ENCODE assay signal across 20 mouse cellular contexts in genomic region chr17:35810900-35811648, GRCm38 (mm10). TPM values are rescaled to one million over a fixed set of nuclear protein-coding genes. Genes with fewer than 3 reads are reported as not detected.
DNase-seq lines count a peak whose midpoint lies in the region; ATAC-seq and TF ChIP-seq lines count a peak whose summit lies in the region.
"Had no signal": no experiment of that assay in that cellular context is flagged by ENCODE, and none has a peak within 500 bp of the region (broad histone marks: within the 10 kb centered on the region; RNA-seq: fewer than 3 reads in every experiment).

No protein-coding gene starts in this region.

- no peaks in the 10 kb centered on the region for H3K79me2 ChIP-seq in heart, adult 2 months (replicated peaks; ENCODE audit: control insufficient read depth, insufficient read depth, low read length)

- H3K4me2 ChIP-seq in liver, embryonic 15.5 days = no peak overlapping the region
- H3K4me2 ChIP-seq in liver, embryonic 12.5 days = no peak overlapping the region
- H3K4me2 ChIP-seq in forebrain, embryonic 15.5 days (replicated peaks) = no peak overlapping the region
- H3K4me2 ChIP-seq: hindbrain, embryonic 14.5 days; kidney, embryonic 15.5 days; neural tube, embryonic 15.5 days had no signal

- no peak for TF ChIP-seq CTCF in heart, adult 2 months (IDR thresholded peaks at IDR 0.05)

- no peak overlapping the region for H3K9ac ChIP-seq in heart, adult 2 months (ENCODE audit: low read depth, low read length)
- no peak overlapping the region for H3K9ac ChIP-seq in liver, embryonic 15.5 days
- H3K9ac ChIP-seq in liver, embryonic 12.5 days = no peak overlapping the region
- H3K9ac ChIP-seq in forebrain, embryonic 15.5 days (replicated peaks) = no peak overlapping the region
- H3K9ac ChIP-seq: hindbrain, embryonic 14.5 days; kidney, embryonic 15.5 days; neural tube, embryonic 15.5 days had no signal

- peak overlapping the region; percentile 77 for H3K27ac ChIP-seq in heart, adult 2 months
- H3K27ac ChIP-seq in liver, embryonic 15.5 days (replicated peaks) = 0 out of 2 replicates have a peak overlapping the region, but pooled peaks have one; percentile 3
- no peak overlapping the region for H3K27ac ChIP-seq in liver, embryonic 12.5 days
- peak overlapping the region; percentile 45 for H3K27ac ChIP-seq in brown adipose tissue, adult 24 weeks (replicated peaks; ENCODE audit: low read depth, low read length)
- no peak overlapping the region for H3K27ac ChIP-seq in forebrain, embryonic 15.5 days (replicated peaks)
- H3K27ac ChIP-seq: hindbrain, embryonic 14.5 days; kidney, embryonic 15.5 days; neural tube, embryonic 15.5 days had no signal

- TF ChIP-seq EP300 in heart, adult 2 months (IDR thresholded peaks at IDR 0.05; ENCODE audit: insufficient read depth, low read depth, low read length) = no peak

- no peak overlapping the region for H3K4me3 ChIP-seq in heart, adult 2 months
- no peak overlapping the region for H3K4me3 ChIP-seq in liver, embryonic 15.5 days (replicated peaks)
- no peak overlapping the region for H3K4me3 ChIP-seq in liver, embryonic 12.5 days
- H3K4me3 ChIP-seq in brown adipose tissue, adult 24 weeks (ENCODE audit: insufficient read depth, low read depth, low read length) = no peak overlapping the region
- no peak overlapping the region for H3K4me3 ChIP-seq in forebrain, embryonic 15.5 days
- H3K4me3 ChIP-seq: kidney, embryonic 15.5 days; neural tube, embryonic 15.5 days had no signal

- no peaks in the 10 kb centered on the region for H3K9me3 ChIP-seq in liver, embryonic 15.5 days (replicated peaks)
- no peaks in the 10 kb centered on the region for H3K9me3 ChIP-seq in liver, embryonic 12.5 days (replicated peaks)
- no peaks in the 10 kb centered on the region for H3K9me3 ChIP-seq in forebrain, embryonic 15.5 days
- H3K9me3 ChIP-seq: kidney, embryonic 15.5 days; neural tube, embryonic 15.5 days had no signal

- peak in 1 of 2 experiments; percentile 38 for DNase-seq in heart, adult 2 months
- no peak for DNase-seq in heart, postnatal 36 days
- no peak for DNase-seq in spleen, adult 18-20 months
- DNase-seq: adrenal gland, adult 8-10 months; B cell, adult 2 months; cerebellum, adult 9-10 months; layer of hippocampus, postnatal 36 days; lung, adult 2 months; thymus, adult 18-20 months; thymus, postnatal 4 days had no signal

- ATAC-seq in liver, embryonic 15.5 days (ENCODE audit: insufficient read depth) = no peak
- no peak for ATAC-seq in liver, embryonic 12.5 days
- peak; percentile 53 for ATAC-seq in megakaryocyte progenitor cell, adult 5-6 weeks (replicated peaks; ENCODE audit: poor library complexity)
- ATAC-seq in forebrain, embryonic 15.5 days (replicated peaks) = no peak
- ATAC-seq: forebrain, embryonic 16.5 days; midbrain, embryonic 16.5 days had no signal

- 42% methylated on average over 5 of the region's 5 CpGs for WGBS in heart, adult 2 months
- 44% methylated on average over 5 of the region's 5 CpGs for WGBS in liver, embryonic 15.5 days (ENCODE audit: insufficient replicate concordance)
- WGBS in liver, embryonic 12.5 days (ENCODE audit: insufficient replicate concordance) = 65% methylated on average over 5 of the region's 5 CpGs
- 80% methylated on average over 5 of the region's 5 CpGs for WGBS in forebrain, embryonic 15.5 days

- H3K36me3 ChIP-seq in heart, adult 2 months (ENCODE audit: control insufficient read depth, insufficient read depth, low read length) = peaks cover 11% of the 10 kb centered on the region
- H3K36me3 ChIP-seq in liver, embryonic 15.5 days (replicated peaks) = no peaks in the 10 kb centered on the region
- no peaks in the 10 kb centered on the region for H3K36me3 ChIP-seq in liver, embryonic 12.5 days
- H3K36me3 ChIP-seq in forebrain, embryonic 15.5 days = no peaks in the 10 kb centered on the region
- H3K36me3 ChIP-seq: kidney, embryonic 15.5 days; neural tube, embryonic 15.5 days had no signal

- H3K4me1 ChIP-seq in heart, adult 2 months (ENCODE audit: control insufficient read depth, insufficient read depth, low read length) = peaks cover 43% of the 10 kb centered on the region
- peaks cover 42% of the 10 kb centered on the region for H3K4me1 ChIP-seq in liver, embryonic 15.5 days (replicated peaks)
- H3K4me1 ChIP-seq in liver, embryonic 12.5 days = peaks cover 29% of the 10 kb centered on the region
- H3K4me1 ChIP-seq in brown adipose tissue, adult 24 weeks (ENCODE audit: control insufficient read depth, insufficient read depth, insufficient read length, low read length) = peaks cover 36% of the 10 kb centered on the region
- peaks cover 8% of the 10 kb centered on the region; the same call in 1 of the 2 replicates for H3K4me1 ChIP-seq in forebrain, embryonic 15.5 days
- H3K4me1 ChIP-seq: neural tube, embryonic 15.5 days had no signal

- H3K27me3 ChIP-seq in heart, adult 2 months (ENCODE audit: control insufficient read depth, insufficient read depth, low read length) = no peaks in the 10 kb centered on the region
- H3K27me3 ChIP-seq in liver, embryonic 15.5 days = no peaks in the 10 kb centered on the region
- H3K27me3 ChIP-seq in liver, embryonic 12.5 days (replicated peaks) = no peaks in the 10 kb centered on the region
- H3K27me3 ChIP-seq in forebrain, embryonic 15.5 days = no peaks in the 10 kb centered on the region
- H3K27me3 ChIP-seq: kidney, embryonic 15.5 days; neural tube, embryonic 15.5 days had no signal

- intact Hi-C loops in heart, adult 2 months (cut with DNase I) = no loop called here
- intact Hi-C loops in heart, postnatal 36 days (cut with DNase I) = loop anchor here (2.0 kb wide), 1 partner anchor 26 kb away; no protein-coding TSS in a partner anchor

- no peak for TF ChIP-seq POLR2A in heart, adult 2 months (IDR thresholded peaks at IDR 0.05; ENCODE audit: insufficient read depth, low read depth, low read length)

RNA-seq across cellular contexts. Expression of gene Ier3, which starts 10.4 kb away (rescaled TPM):
- 10 to 100 TPM; 15.6 to 37.0 TPM for total RNA-seq in heart, adult 2 months (2021)
- 30.9 and 33.1 TPM in 2 replicates for polyA plus RNA-seq in heart, adult 2 months (2012; rRNA removed)
- total RNA-seq in heart, postnatal 36 days (2021) = 10 to 100 TPM; 26.8 to 43.0 TPM
- 22.9 and 23.7 TPM in 2 replicates for polyA plus RNA-seq in liver, embryonic 15.5 days (2015; fragmentation: Nextera tagmentation; extraction: Ambion mirVana)
- polyA plus RNA-seq in liver, embryonic 12.5 days (2016; fragmentation: Nextera tagmentation; extraction: Ambion mirVana) = 16.8 and 19.9 TPM in 2 replicates
- 19.2 and 52.4 TPM in 2 replicates for polyA plus RNA-seq in brown adipose tissue, adult 24 weeks (2012; ENCODE audit: insufficient read depth, insufficient read length, missing spikeins)
- total RNA-seq in megakaryocyte progenitor cell, adult 5-6 weeks (2015) = 28.1 and 41.7 TPM in 2 replicates
- total RNA-seq in megakaryocyte progenitor cell, adult 5-6 weeks (2017) = 24.6 and 33.1 TPM in 2 replicates
- polyA plus RNA-seq in forebrain, embryonic 15.5 days (2015; fragmentation: Nextera tagmentation; extraction: Ambion mirVana) = 7.3 and 8.1 TPM in 2 replicates

RNA-seq across cellular contexts. Expression of gene Flot1, which starts 12.0 kb away (rescaled TPM):
- 100 to 1,000 TPM; 133 to 148 TPM for total RNA-seq in heart, adult 2 months (2021)
- polyA plus RNA-seq in heart, adult 2 months (2012; rRNA removed) = 138 and 144 TPM in 2 replicates
- 100 to 1,000 TPM; 154 to 159 TPM for total RNA-seq in heart, postnatal 36 days (2021)
- polyA plus RNA-seq in liver, embryonic 15.5 days (2015; fragmentation: Nextera tagmentation; extraction: Ambion mirVana) = 33.7 and 42.4 TPM in 2 replicates
- polyA plus RNA-seq in liver, embryonic 12.5 days (2016; fragmentation: Nextera tagmentation; extraction: Ambion mirVana) = 38.0 and 43.1 TPM in 2 replicates
- 38.1 and 61.2 TPM in 2 replicates for polyA plus RNA-seq in brown adipose tissue, adult 24 weeks (2012; ENCODE audit: insufficient read depth, insufficient read length, missing spikeins)
- total RNA-seq in megakaryocyte progenitor cell, adult 5-6 weeks (2015) = 52.9 and 58.3 TPM in 2 replicates
- total RNA-seq in megakaryocyte progenitor cell, adult 5-6 weeks (2017) = 65.1 and 74.4 TPM in 2 replicates
- 68.3 and 75.1 TPM in 2 replicates for polyA plus RNA-seq in forebrain, embryonic 15.5 days (2015; fragmentation: Nextera tagmentation; extraction: Ambion mirVana)

RNA-seq across cellular contexts. Expression of gene Tubb5, which starts 27.0 kb away (rescaled TPM):
- 10 to 100 TPM; 83.0 to 90.1 TPM for total RNA-seq in heart, adult 2 months (2021)
- polyA plus RNA-seq in heart, adult 2 months (2012; rRNA removed) = 108 and 134 TPM in 2 replicates
- total RNA-seq in heart, postnatal 36 days (2021) = 10 to 100 TPM; 87.6 to 91.6 TPM
- 379 and 391 TPM in 2 replicates for polyA plus RNA-seq in liver, embryonic 15.5 days (2015; fragmentation: Nextera tagmentation; extraction: Ambion mirVana)
- polyA plus RNA-seq in liver, embryonic 12.5 days (2016; fragmentation: Nextera tagmentation; extraction: Ambion mirVana) = 577 and 600 TPM in 2 replicates
- 32.5 and 58.6 TPM in 2 replicates for polyA plus RNA-seq in brown adipose tissue, adult 24 weeks (2012; ENCODE audit: insufficient read depth, insufficient read length, missing spikeins)
- 871 and 938 TPM in 2 replicates for total RNA-seq in megakaryocyte progenitor cell, adult 5-6 weeks (2015)
- 947 and 991 TPM in 2 replicates for total RNA-seq in megakaryocyte progenitor cell, adult 5-6 weeks (2017)
- polyA plus RNA-seq in forebrain, embryonic 15.5 days (2015; fragmentation: Nextera tagmentation; extraction: Ambion mirVana) = 1,924 and 1,932 TPM in 2 replicates

RNA-seq across cellular contexts. Expression of gene Mdc1, which starts 30.2 kb away (rescaled TPM):
- 10 to 100 TPM; 13.2 to 13.3 TPM for total RNA-seq in heart, adult 2 months (2021)
- polyA plus RNA-seq in heart, adult 2 months (2012; rRNA removed) = 4.2 and 8.3 TPM in 2 replicates
- total RNA-seq in heart, postnatal 36 days (2021) = 10 to 100 TPM; 12.2 to 14.2 TPM
- 8.5 and 9.1 TPM in 2 replicates for polyA plus RNA-seq in liver, embryonic 15.5 days (2015; fragmentation: Nextera tagmentation; extraction: Ambion mirVana)
- 14.2 and 15.0 TPM in 2 replicates for polyA plus RNA-seq in liver, embryonic 12.5 days (2016; fragmentation: Nextera tagmentation; extraction: Ambion mirVana)
- 3.0 and 3.3 TPM in 2 replicates for polyA plus RNA-seq in brown adipose tissue, adult 24 weeks (2012; ENCODE audit: insufficient read depth, insufficient read length, missing spikeins)
- total RNA-seq in megakaryocyte progenitor cell, adult 5-6 weeks (2015) = 77.6 and 77.8 TPM in 2 replicates
- 17.5 and 17.6 TPM in 2 replicates for total RNA-seq in megakaryocyte progenitor cell, adult 5-6 weeks (2017)
- 11.7 TPM in 2 replicates for polyA plus RNA-seq in forebrain, embryonic 15.5 days (2015; fragmentation: Nextera tagmentation; extraction: Ambion mirVana)

RNA-seq across cellular contexts. Expression of gene Nrm, which starts 50.0 kb away (rescaled TPM):
- total RNA-seq in heart, adult 2 months (2021) = 1 to 10 TPM; 1.8 TPM
- 5.3 and 5.6 TPM in 2 replicates for polyA plus RNA-seq in heart, adult 2 months (2012; rRNA removed)
- total RNA-seq in heart, postnatal 36 days (2021) = 1 to 10 TPM; 2.3 to 2.4 TPM
- 22.0 and 22.5 TPM in 2 replicates for polyA plus RNA-seq in liver, embryonic 15.5 days (2015; fragmentation: Nextera tagmentation; extraction: Ambion mirVana)
- 29.5 and 29.8 TPM in 2 replicates for polyA plus RNA-seq in liver, embryonic 12.5 days (2016; fragmentation: Nextera tagmentation; extraction: Ambion mirVana)
- polyA plus RNA-seq in brown adipose tissue, adult 24 weeks (2012; ENCODE audit: insufficient read depth, insufficient read length, missing spikeins) = 1.4 and 2.8 TPM in 2 replicates
- 47.4 and 64.5 TPM in 2 replicates for total RNA-seq in megakaryocyte progenitor cell, adult 5-6 weeks (2015)
- total RNA-seq in megakaryocyte progenitor cell, adult 5-6 weeks (2017) = 43.1 and 50.1 TPM in 2 replicates
- polyA plus RNA-seq in forebrain, embryonic 15.5 days (2015; fragmentation: Nextera tagmentation; extraction: Ambion mirVana) = 24.5 and 28.3 TPM in 2 replicates

Comparison
In these comparisons a context has a peak if more than half of its experiments do, and no peak if none do; other contexts are left out.
1. H3K27ac ChIP-seq: peak in heart, adult 2 months (single experiment), liver, embryonic 15.5 days (single experiment) and brown adipose tissue, adult 24 weeks (single experiment); none in liver, embryonic 12.5 days (single experiment) and forebrain, embryonic 15.5 days (single experiment).